Mouse (Mus musculus) MEL (cell line): ENCODE results near the gene Frmd4a. TPM values are rescaled to one million over a fixed set of nuclear protein-coding genes. Genes with fewer than 3 reads are reported as not detected.

ENCODE experiments used
- DNase-seq: peaks from one replicate; pipeline ENCODE4 v3.0.0; 2011; ENCODE audit warnings: low read depth, low spot score
- H3K27ac ChIP-seq: 2 replicates; pipeline ENCODE4 v1.5.1; 2012; ENCODE audit warnings: low read depth, mild to moderate bottlenecking, control low read depth, low read length, moderate library complexity; ENCODE audit not compliant: control insufficient read depth
- H3K27me3 ChIP-seq, 2 experiments: fragments of 150-350 bp in 1 of 2; sonication (generic) in 1 of 2; 2 replicates each; pipeline ENCODE4 v1.6.1; 2012; ENCODE audit warnings: low read length in 2 of 2, mild to moderate bottlenecking in 2 of 2, improper control_type of control experiment in 1 of 2, moderate library complexity in 1 of 2; ENCODE audit not compliant: insufficient read depth in 2 of 2, control insufficient read depth in 1 of 2
- H3K36me3 ChIP-seq, 2 experiments: 2 replicates each; pipeline ENCODE4 v1.6.1; 2012 to 2014; ENCODE audit warnings: low read length in 2 of 2, improper control_type of control experiment in 1 of 2, inconsistent platforms in 1 of 2, mild to moderate bottlenecking in 1 of 2; ENCODE audit not compliant: insufficient read depth in 2 of 2, control insufficient read depth in 1 of 2
- H3K4me1 ChIP-seq, 2 experiments: fragments of 150-350 bp in 1 of 2; sonication (generic) in 1 of 2; 2 replicates each; pipeline ENCODE4 v1.6.1; 2012; ENCODE audit warnings: low read length in 2 of 2, improper control_type of control experiment in 1 of 2, mild to moderate bottlenecking in 1 of 2; ENCODE audit not compliant: insufficient read depth in 2 of 2, control insufficient read depth in 1 of 2
- H3K4me3 ChIP-seq, 2 experiments: fragments of 150-350 bp in 1 of 2; sonication (generic) in 1 of 2; 2 replicates each; pipeline ENCODE4 v1.5.1; 2012; ENCODE audit warnings: low read depth in 2 of 2, low read length in 2 of 2, mild to moderate bottlenecking in 2 of 2, moderate library complexity in 2 of 2, control low read depth in 1 of 2, improper control_type of control experiment in 1 of 2; ENCODE audit not compliant: control insufficient read depth in 1 of 2, insufficient read depth in 1 of 2
- H3K79me2 ChIP-seq: 2 replicates; pipeline ENCODE4 v1.6.1; 2012; ENCODE audit warnings: mild to moderate bottlenecking, low read length, moderate library complexity; ENCODE audit not compliant: control insufficient read depth, poor library complexity, insufficient read depth
- H3K9ac ChIP-seq: 2 replicates; pipeline ENCODE4 v1.6.1; 2012; ENCODE audit warnings: low read depth, mild to moderate bottlenecking, control low read depth, low read length, moderate library complexity; ENCODE audit not compliant: control insufficient read depth, poor library complexity, severe bottlenecking
- H3K9me3 ChIP-seq: fragments of 150-350 bp; sonication (generic); replicated peaks from 2 replicates; pipeline ENCODE4 v1.6.1; 2012; ENCODE audit warnings: mild to moderate bottlenecking, low read length, improper control_type of control experiment, moderate library complexity; ENCODE audit not compliant: insufficient read depth
- BHLHE40 ChIP-seq: IDR thresholded peaks from 2 replicates; pipeline ENCODE4 v1.6.1; 2012; ENCODE audit warnings: low read depth, mild to moderate bottlenecking, inconsistent platforms, low read length, improper control_type of control experiment, borderline replicate concordance
- CTCF ChIP-seq, 3 experiments: IDR thresholded peaks in 2 of 3; conservative IDR thresholded peaks in 1 of 3; 2 replicates each; pipeline ENCODE4 v1.5.1; 2011 to 2012; ENCODE audit warnings: low read length in 3 of 3, low read depth in 2 of 3, mild to moderate bottlenecking in 2 of 3, improper control_type of control experiment in 1 of 3, inconsistent platforms in 1 of 3, mixed read lengths in 1 of 3, moderate library complexity in 1 of 3; ENCODE audit not compliant: control insufficient read depth in 1 of 3, insufficient read depth in 1 of 3, poor library complexity in 1 of 3, severe bottlenecking in 1 of 3
- E2F4 ChIP-seq: IDR thresholded peaks from 2 replicates; pipeline ENCODE4 v1.6.1; 2011; ENCODE audit warnings: low read depth, low read length, improper control_type of control experiment, borderline replicate concordance
- ETS1 ChIP-seq: IDR thresholded peaks from 2 replicates; pipeline ENCODE4 v1.6.1; 2012; ENCODE audit warnings: low read depth, mild to moderate bottlenecking, inconsistent platforms, low read length, improper control_type of control experiment, moderate library complexity
- GABPA ChIP-seq: IDR thresholded peaks from 2 replicates; pipeline ENCODE4 v1.6.1; 2012; ENCODE audit warnings: low read depth, mild to moderate bottlenecking, inconsistent platforms, low read length, improper control_type of control experiment, moderate library complexity
- GATA1 ChIP-seq: IDR thresholded peaks from 2 replicates; pipeline ENCODE4 v1.6.1; 2011; ENCODE audit warnings: low read depth, low read length, improper control_type of control experiment
- KAT2A ChIP-seq: conservative IDR thresholded peaks from 2 replicates; pipeline ENCODE4 v1.6.1; 2012; ENCODE audit warnings: low read depth, low read length, improper control_type of control experiment, inconsistent platforms
- MAZ ChIP-seq: IDR thresholded peaks from 2 replicates; pipeline ENCODE4 v1.6.1; 2012; ENCODE audit warnings: low read depth, mild to moderate bottlenecking, inconsistent platforms, low read length, improper control_type of control experiment
- MXI1 ChIP-seq: IDR thresholded peaks from 2 replicates; pipeline ENCODE4 v1.6.1; 2011; ENCODE audit warnings: mild to moderate bottlenecking, low read depth, low read length, improper control_type of control experiment
- NELFE ChIP-seq: IDR thresholded peaks from 2 replicates; pipeline ENCODE4 v1.6.1; 2011; ENCODE audit warnings: low read depth, low read length, improper control_type of control experiment
- NRF1 ChIP-seq: IDR thresholded peaks from 2 replicates; pipeline ENCODE4 v1.6.1; 2014; ENCODE audit warnings: low read depth, mild to moderate bottlenecking, inconsistent platforms, low read length, improper control_type of control experiment, moderate library complexity; ENCODE audit not compliant: poor library complexity, insufficient read depth, severe bottlenecking
- POLR2A ChIP-seq, 2 experiments: IDR thresholded peaks; 2 replicates each; pipeline ENCODE4 v1.6.1; 2011 to 2012; ENCODE audit warnings: low read length in 2 of 2, mild to moderate bottlenecking in 2 of 2, control low read depth in 1 of 2, improper control_type of control experiment in 1 of 2, low read depth in 1 of 2, moderate library complexity in 1 of 2; ENCODE audit not compliant: control insufficient read depth in 1 of 2, insufficient read depth in 1 of 2, poor library complexity in 1 of 2
- RAD21 ChIP-seq: IDR thresholded peaks from 2 replicates; pipeline ENCODE4 v1.6.1; 2011; ENCODE audit warnings: mild to moderate bottlenecking, low read depth, low read length, improper control_type of control experiment
- RCOR1 ChIP-seq: IDR thresholded peaks from 2 replicates; pipeline ENCODE4 v1.6.1; 2012; ENCODE audit warnings: low read depth, mild to moderate bottlenecking, inconsistent platforms, low read length, improper control_type of control experiment
- SMC3 ChIP-seq: IDR thresholded peaks from 2 replicates; pipeline ENCODE4 v1.6.1; 2011; ENCODE audit warnings: low read depth, low read length, improper control_type of control experiment
- TAL1 ChIP-seq: IDR thresholded peaks from 2 replicates; pipeline ENCODE4 v1.6.1; 2012; ENCODE audit warnings: mild to moderate bottlenecking, inconsistent platforms, low read length, moderate library complexity, mixed read lengths
- TBP ChIP-seq: IDR thresholded peaks from 2 replicates; pipeline ENCODE4 v1.8.0; 2011; ENCODE audit warnings: low read depth, low read length, improper control_type of control experiment
- TCF12 ChIP-seq: IDR thresholded peaks from 2 replicates; pipeline ENCODE4 v1.6.1; 2014; ENCODE audit warnings: low read depth, mild to moderate bottlenecking, inconsistent platforms, low read length, improper control_type of control experiment, moderate library complexity
- USF1 ChIP-seq: IDR thresholded peaks from 2 replicates; pipeline ENCODE4 v1.6.1; 2014; ENCODE audit warnings: low read depth, mild to moderate bottlenecking, inconsistent platforms, low read length, improper control_type of control experiment, moderate library complexity
- ZC3H11A ChIP-seq: IDR thresholded peaks from 2 replicates; pipeline ENCODE4 v1.6.1; 2012; ENCODE audit warnings: low read depth, mild to moderate bottlenecking, inconsistent platforms, low read length, improper control_type of control experiment
- ZNF384 ChIP-seq: IDR thresholded peaks from 2 replicates; pipeline ENCODE4 v1.6.1; 2012; ENCODE audit warnings: low read depth, mild to moderate bottlenecking, inconsistent platforms, low read length, improper control_type of control experiment
- polyA plus RNA-seq, 2 experiments: library from polyadenylated mRNA; stranded (reverse) in 1 of 2; unstranded in 1 of 2; fragments of >175 nt in 1 of 2; fragments of >200 nt in 1 of 2; gene quantifications; 2 replicates each; pipeline versions ENCODE4 v1.2.1 to v1.2.4; 2012; ENCODE audit warnings: low replicate concordance in 2 of 2, low read depth in 1 of 2; ENCODE audit not compliant: insufficient read length in 2 of 2, insufficient read depth in 1 of 2, missing spikeins in 1 of 2
- total RNA-seq: library from RNA; depleted of rRNA; stranded (reverse); fragments of 300-350 nt; gene quantifications from 2 replicates; pipeline ENCODE4 v1.2.3, GENCODE M21; 2012

Frmd4a gene
- total and polyA plus RNA-seq, 3 experiments = 6.4 to 14.4 TPM; not detected in 1

DNA sequence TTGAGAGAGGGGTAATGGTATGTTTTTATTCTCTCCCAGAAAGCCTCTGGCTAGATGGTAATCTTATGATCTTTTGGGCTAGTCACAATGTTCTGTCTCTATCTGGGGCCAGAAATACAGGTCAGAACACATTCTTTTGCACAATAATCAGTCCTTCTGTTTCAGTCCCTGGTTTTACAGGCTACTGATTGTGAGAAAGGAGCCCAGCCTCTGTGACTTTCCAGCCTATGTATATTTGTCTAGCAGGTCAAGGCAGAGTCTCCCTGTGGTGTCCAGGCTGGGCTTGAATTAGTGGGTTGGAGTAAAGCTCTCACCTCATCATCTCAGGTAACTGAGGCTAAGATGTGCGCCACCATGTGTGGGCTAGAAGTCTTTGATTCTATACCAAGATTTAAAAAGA is 80.1 kb downstream of the Frmd4a start:
- no peak for DNase-seq
- no peak overlapping the region for H3K4me3 ChIP-seq
- TF ChIP-seq BHLHE40 = no peak
- TF ChIP-seq KAT2A = no peak
- TF ChIP-seq POLR2A (IDR thresholded peaks at IDR 0.05; ENCODE audit: control insufficient read depth in 1 of 2, insufficient read depth in 1 of 2, low read depth in 1 of 2, low read length in 2 of 2, poor library complexity in 1 of 2) = no peak
- no peak for TF ChIP-seq TBP
- no peak for TF ChIP-seq E2F4
- no peak for TF ChIP-seq TCF12
- no peak for TF ChIP-seq RCOR1
- no peak for TF ChIP-seq SMC3
- no peak for TF ChIP-seq CTCF (IDR thresholded peaks at IDR 0.05 in 2 of 3, conservative IDR thresholded peaks at IDR 0.05 in 1 of 3; ENCODE audit: control insufficient read depth in 1 of 3, insufficient read depth in 1 of 3, low read depth in 2 of 3, low read length in 3 of 3, poor library complexity in 1 of 3, severe bottlenecking in 1 of 3)
- TF ChIP-seq ETS1 = no peak
- TF ChIP-seq NELFE = no peak
- no peak for TF ChIP-seq USF1
- TF ChIP-seq MAZ = no peak
- TF ChIP-seq ZC3H11A = no peak
- no peak for TF ChIP-seq RAD21
- no peak for TF ChIP-seq GABPA
- H3K79me2 ChIP-seq = no peaks in the 10 kb centered on the region
- H3K4me1 ChIP-seq = no peaks in the 10 kb centered on the region; a peak in 1 of 4 replicates
- no peaks in the 10 kb centered on the region for H3K9me3 ChIP-seq
- no peaks in the 10 kb centered on the region for H3K36me3 ChIP-seq
- no peak overlapping the region for H3K9ac ChIP-seq
- H3K27ac ChIP-seq = no peak overlapping the region
- no peaks in the 10 kb centered on the region for H3K27me3 ChIP-seq

DNA sequence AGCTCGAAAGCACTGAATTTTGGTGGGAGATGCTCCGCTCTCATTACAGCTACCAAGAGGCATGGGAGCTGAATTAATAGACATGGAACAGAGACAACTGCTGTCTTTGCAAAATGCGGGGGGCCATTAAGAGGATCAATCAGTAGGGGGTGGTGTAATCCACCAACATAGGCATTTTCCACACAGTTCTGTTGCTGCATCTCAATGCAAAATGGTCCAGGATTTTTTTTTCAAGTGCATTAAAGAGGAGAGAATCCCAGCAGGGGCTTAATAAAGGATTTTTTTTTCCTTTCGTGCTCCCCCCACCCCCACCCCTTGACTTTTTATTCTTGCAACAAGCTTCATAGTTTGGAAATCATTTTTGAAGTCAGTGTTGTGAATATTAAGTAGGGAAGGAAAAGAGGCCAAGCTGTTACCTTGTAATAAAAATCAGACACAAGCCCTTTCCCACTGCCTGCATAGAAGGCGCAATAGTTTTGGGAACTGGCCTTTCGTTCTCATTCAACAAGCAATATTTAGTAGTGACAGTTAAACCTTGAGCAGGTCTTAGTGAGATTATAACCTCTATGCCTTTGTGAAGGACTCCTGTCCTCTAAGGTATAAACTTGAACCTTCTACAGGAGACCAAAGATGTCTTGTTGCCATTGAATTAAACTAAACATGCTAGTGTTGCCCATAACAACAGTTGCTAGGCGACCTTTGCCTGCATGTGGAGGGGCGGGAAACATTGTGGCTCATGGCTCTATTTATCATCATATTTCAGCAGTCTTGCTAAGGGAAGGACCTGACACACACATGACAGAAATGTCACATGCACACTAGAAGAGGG is 81.6 kb downstream of the Frmd4a start:
- Histone ChIP-seq H3K36me3 (no peaks in the 10 kb centered on the region), H3K79me2 (no peaks in the 10 kb centered on the region), H3K9ac (no peak overlapping the region), H3K4me3 (no peak overlapping the region), H3K9me3 (no peaks in the 10 kb centered on the region), H3K27me3 (no peaks in the 10 kb centered on the region), H3K27ac (no peak overlapping the region), H3K4me1 (no peaks in the 10 kb centered on the region; a peak in 1 of 4 replicates)
- TF ChIP-seq TAL1 = no peak
- no peak for TF ChIP-seq ZNF384
- no peak for TF ChIP-seq NRF1
- TF ChIP-seq GATA1 = no peak
- no peak for TF ChIP-seq RAD21
- TF ChIP-seq MXI1 = no peak
- DNase-seq = no peak
